Mouse (Mus musculus): Measurements from ENCODE around the gene Slc22a8. TPM values are rescaled to one million over a fixed set of nuclear protein-coding genes. Genes with fewer than 3 reads are reported as not detected.

The Slc22a8 gene
- polyA plus RNA-seq, 1 experiment from 2014 or later, result 9.2 TPM

GRCm38 (mm10) chr19:8646393-8646792 is 55.3 kb downstream of the Slc22a8 start:
- Histone ChIP-seq H3K4me1 (replicated peaks; ENCODE audit: control insufficient read depth, insufficient read depth, low read length) (no peaks in the 10 kb centered on the region), H3K27me3 (ENCODE audit: control insufficient read depth, insufficient read depth, low read length) (no peaks in the 10 kb centered on the region), H3K4me3 (replicated peaks; ENCODE audit: low read length) (no peak overlapping the region), H3K9ac (no peak overlapping the region), H3K27ac (no peak overlapping the region), H3K4me2 (replicated peaks) (no peak overlapping the region), H3K36me3 (replicated peaks; ENCODE audit: control insufficient read depth, insufficient read depth) (no peaks in the 10 kb centered on the region), H3K9me3 (ENCODE audit: control insufficient read depth, low read length) (no peaks in the 10 kb centered on the region)
- ATAC-seq (ENCODE audit: low FRiP score) (no peak), DNase-seq (ENCODE audit: low spot score) (no peak)
- 74% methylated on average over 2 of the region's 2 CpGs for WGBS

GRCm38 (mm10) chr19:8655833-8656232 is 64.8 kb downstream of the Slc22a8 start:
- no peak for ATAC-seq (ENCODE audit: low FRiP score)
- H3K4me3 ChIP-seq (replicated peaks; ENCODE audit: low read length), result no peak overlapping the region
- H3K4me1 ChIP-seq (replicated peaks; ENCODE audit: control insufficient read depth, insufficient read depth, low read length), result no peaks in the 10 kb centered on the region
- H3K36me3 ChIP-seq (replicated peaks; ENCODE audit: control insufficient read depth, insufficient read depth), result no peaks in the 10 kb centered on the region
- no peak overlapping the region for H3K4me2 ChIP-seq (replicated peaks)
- no peak overlapping the region for H3K27ac ChIP-seq
- H3K9me3 ChIP-seq (ENCODE audit: control insufficient read depth, low read length), result no peaks in the 10 kb centered on the region
- no peaks in the 10 kb centered on the region for H3K27me3 ChIP-seq (ENCODE audit: control insufficient read depth, insufficient read depth, low read length)
- DNase-seq (ENCODE audit: low spot score), result no peak
- no peak overlapping the region for H3K9ac ChIP-seq

- WGBS, result 71% methylated on average over 4 of the region's 4 CpGs
- H3K36me3 ChIP-seq (replicated peaks; ENCODE audit: control insufficient read depth, insufficient read depth), result no peaks in the 10 kb centered on the region
- H3K9me3 ChIP-seq (ENCODE audit: control insufficient read depth, low read length), result no peaks in the 10 kb centered on the region
- no peaks in the 10 kb centered on the region for H3K4me1 ChIP-seq (replicated peaks; ENCODE audit: control insufficient read depth, insufficient read depth, low read length)
- H3K27ac ChIP-seq, result no peak overlapping the region
- H3K4me2 ChIP-seq (replicated peaks), result no peak overlapping the region
- DNase-seq (ENCODE audit: low spot score) (no peak), ATAC-seq (ENCODE audit: low FRiP score) (no peak)
- H3K4me3 ChIP-seq (replicated peaks; ENCODE audit: low read length), result no peak overlapping the region
- no peak overlapping the region for H3K9ac ChIP-seq
- no peaks in the 10 kb centered on the region for H3K27me3 ChIP-seq (ENCODE audit: control insufficient read depth, insufficient read depth, low read length)
Observed at GRCm38 (mm10) chr19:8656341-8656740, 65.3 kb downstream of the Slc22a8 start.

Other genes with a start within 250 kb of the Slc22a8 start
- not detected in 2 replicates for gene Slc22a30, start 186.1 kb upstream of the Slc22a8 start, polyA plus RNA-seq (2014; fragmentation: Nextera tagmentation; extraction: Ambion mirVana)
- gene Slc22a6, start 26.8 kb downstream of the Slc22a8 start, polyA plus RNA-seq (2014; fragmentation: Nextera tagmentation; extraction: Ambion mirVana), result 3.5 and 3.7 TPM in 2 replicates
- gene Chrm1, start 72.5 kb downstream of the Slc22a8 start, polyA plus RNA-seq (2014; fragmentation: Nextera tagmentation; extraction: Ambion mirVana), result 0.30 and 0.35 TPM in 2 replicates
- 161 and 174 TPM in 2 replicates for gene Slc3a2, start 132.1 kb downstream of the Slc22a8 start, polyA plus RNA-seq (2014; fragmentation: Nextera tagmentation; extraction: Ambion mirVana)
- gene Wdr74, start 144.6 kb downstream of the Slc22a8 start, polyA plus RNA-seq (2014; fragmentation: Nextera tagmentation; extraction: Ambion mirVana), result 80.7 and 80.8 TPM in 2 replicates
- 0.84 and 0.90 TPM in 2 replicates for gene 1700092M07Rik, start 149.5 kb downstream of the Slc22a8 start, polyA plus RNA-seq (2014; fragmentation: Nextera tagmentation; extraction: Ambion mirVana)
- gene Stx5a, start 150.2 kb downstream of the Slc22a8 start, polyA plus RNA-seq (2014; fragmentation: Nextera tagmentation; extraction: Ambion mirVana), result 102 and 103 TPM in 2 replicates
- gene Nxf1, start 165.8 kb downstream of the Slc22a8 start, polyA plus RNA-seq (2014; fragmentation: Nextera tagmentation; extraction: Ambion mirVana), result 120 and 125 TPM in 2 replicates
- gene Tmem223, start 179.7 kb downstream of the Slc22a8 start, polyA plus RNA-seq (2014; fragmentation: Nextera tagmentation; extraction: Ambion mirVana), result 209 and 273 TPM in 2 replicates
- gene Tmem179b, start 183.2 kb downstream of the Slc22a8 start, polyA plus RNA-seq (2014; fragmentation: Nextera tagmentation; extraction: Ambion mirVana), result 29.3 and 37.5 TPM in 2 replicates
- gene Taf6l, start 195.2 kb downstream of the Slc22a8 start, polyA plus RNA-seq (2014; fragmentation: Nextera tagmentation; extraction: Ambion mirVana), result 18.7 TPM in 2 replicates
- gene Polr2g, start 207.3 kb downstream of the Slc22a8 start, polyA plus RNA-seq (2014; fragmentation: Nextera tagmentation; extraction: Ambion mirVana), result 134 and 145 TPM in 2 replicates
- 6.8 and 7.1 TPM in 2 replicates for gene Zbtb3, start 211.3 kb downstream of the Slc22a8 start, polyA plus RNA-seq (2014; fragmentation: Nextera tagmentation; extraction: Ambion mirVana)
- 46.9 and 56.1 TPM in 2 replicates for gene Ttc9c, start 228.1 kb downstream of the Slc22a8 start, polyA plus RNA-seq (2014; fragmentation: Nextera tagmentation; extraction: Ambion mirVana)
- gene Hnrnpul2, start 228.8 kb downstream of the Slc22a8 start, polyA plus RNA-seq (2014; fragmentation: Nextera tagmentation; extraction: Ambion mirVana), result 8.0 and 8.4 TPM in 2 replicates
- not detected in 2 replicates for gene AC129217.1, start 238.5 kb downstream of the Slc22a8 start, polyA plus RNA-seq (2014; fragmentation: Nextera tagmentation; extraction: Ambion mirVana)
- gene Bscl2, start 246.2 kb downstream of the Slc22a8 start, polyA plus RNA-seq (2014; fragmentation: Nextera tagmentation; extraction: Ambion mirVana), result 79.9 and 89.2 TPM in 2 replicates
- 508 and 520 TPM in 2 replicates for gene Gng3, start 247.9 kb downstream of the Slc22a8 start, polyA plus RNA-seq (2014; fragmentation: Nextera tagmentation; extraction: Ambion mirVana)

Data from hindbrain, embryonic 14.5 days (tissue).